Mouse (Mus musculus): ENCODE measurements around the gene Aldh8a1.

DNA sequence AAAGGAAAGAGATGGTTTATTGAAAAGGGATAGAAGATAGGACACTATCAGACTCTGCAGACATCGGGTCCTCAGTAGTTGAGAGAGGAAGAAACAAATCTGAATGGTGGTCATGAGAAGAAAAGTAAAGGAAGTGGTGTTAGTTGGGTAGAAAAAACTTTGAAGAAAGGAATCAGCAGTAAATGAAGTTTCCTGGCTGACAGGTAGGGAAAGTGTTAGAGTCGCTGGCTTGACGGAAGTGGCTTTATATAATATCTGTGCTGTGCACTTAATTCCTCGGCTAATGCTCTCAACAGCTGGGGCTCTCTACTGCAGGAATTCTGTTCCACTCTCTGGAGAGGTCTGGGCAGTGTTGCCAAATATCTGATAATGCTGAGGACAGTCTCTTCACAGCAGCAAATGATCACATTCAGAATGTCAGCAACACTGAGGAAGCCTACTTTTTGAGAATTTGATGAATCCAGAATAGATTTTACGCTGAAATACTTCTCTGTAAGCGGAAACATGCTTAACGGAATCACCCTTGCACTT, 49.4 kb upstream of the Aldh8a1 start:
- TF ChIP-seq CTCF (IDR thresholded peaks at IDR 0.05; ENCODE audit: low read depth) (no peak), EP300 (IDR thresholded peaks at IDR 0.05; ENCODE audit: low read depth) (no peak)
